Mouse (Mus musculus) CD8-positive naive resting alpha-beta T cell, adult 2 months (primary cell): Measurements from ENCODE around the gene Hivep3.

Experiments
- DNase-seq, 2 experiments: peaks; one replicate each; pipeline ENCODE4 v3.0.0; 2022; ENCODE audit warnings: low read depth in 2 of 2, low spot score in 2 of 2

Gene Hivep3

DNA sequence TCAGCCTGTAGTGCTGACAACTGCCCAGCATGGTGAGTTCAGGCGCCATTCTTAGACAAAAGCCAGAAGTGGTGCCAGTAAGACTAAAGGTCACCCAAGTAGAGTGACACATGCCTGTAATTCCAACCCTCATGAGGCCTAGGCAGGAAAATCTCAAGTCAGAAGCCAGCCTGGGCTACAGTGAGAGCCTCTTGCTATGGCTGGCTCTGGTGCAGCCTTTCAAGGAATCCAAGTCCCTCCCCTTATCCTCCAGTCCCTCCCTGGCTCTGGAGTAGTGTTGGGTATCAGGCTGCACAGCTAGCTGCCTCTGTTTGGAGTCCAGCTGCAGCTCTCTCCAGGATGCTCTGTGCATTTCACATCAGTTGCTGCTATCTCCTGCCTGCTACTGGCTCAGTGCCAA is 408.2 kb downstream of the Hivep3 start:
- DNase-seq: no peak

DNA sequence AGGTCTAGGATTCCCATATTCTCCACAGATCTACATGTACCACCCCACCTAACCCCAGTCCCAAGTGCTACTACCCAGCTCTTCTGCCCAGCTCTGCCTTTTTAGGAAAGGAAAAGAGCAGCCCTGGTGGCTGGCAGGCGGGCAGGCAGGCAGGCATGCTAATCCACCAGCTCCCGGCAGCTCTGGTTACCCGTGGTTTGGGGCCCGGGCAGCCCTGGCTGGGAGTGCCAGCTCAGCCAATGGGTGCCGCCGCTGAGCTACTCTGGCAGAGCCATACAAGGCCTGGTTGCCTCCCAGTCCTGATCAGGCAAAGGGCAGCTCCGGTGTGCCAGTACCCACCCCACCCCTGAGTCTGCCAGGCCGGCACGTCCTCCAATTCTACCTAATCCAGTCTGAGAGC is 409.3 kb downstream of the Hivep3 start:
- DNase-seq: no peak

DNA sequence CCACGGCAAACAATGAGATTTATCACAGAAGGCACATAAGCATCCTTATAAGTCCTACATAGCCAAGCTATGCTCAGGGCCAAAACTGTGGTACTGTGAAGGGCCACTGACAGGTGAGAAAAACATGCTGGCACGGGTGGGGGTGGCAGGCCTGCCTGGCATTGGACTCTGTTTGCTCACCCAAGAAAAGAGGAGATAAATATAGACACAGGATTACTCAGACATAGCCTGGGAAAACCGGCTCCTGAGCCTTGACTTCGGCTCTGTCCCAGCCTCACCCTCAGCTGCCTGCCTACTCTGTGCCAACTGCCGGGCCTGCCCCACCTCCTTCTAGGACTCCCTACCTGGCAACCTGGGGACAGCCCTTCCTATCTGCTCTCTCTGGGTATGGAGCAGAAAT is 410.8 kb downstream of the Hivep3 start:
- no peak for DNase-seq

DNA sequence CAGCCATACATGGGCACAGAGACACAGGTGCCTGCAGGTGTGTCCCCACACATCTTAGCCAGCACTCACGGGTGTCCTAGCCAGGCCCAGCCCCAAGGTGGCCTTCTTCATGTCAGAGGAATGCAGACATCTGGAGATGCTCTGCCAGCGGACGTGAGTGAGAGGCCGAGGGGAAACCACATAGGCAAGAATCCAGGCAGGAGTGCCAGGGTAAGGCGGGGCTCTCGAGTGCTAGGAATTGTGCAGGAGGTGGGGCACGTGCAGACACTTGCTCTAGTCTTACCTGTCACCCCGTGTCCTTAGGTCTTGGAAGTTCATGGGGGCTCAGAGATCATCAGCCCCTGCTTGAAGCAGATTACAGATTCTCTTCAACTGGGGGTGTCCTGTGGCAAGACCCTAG is 412.3 kb downstream of the Hivep3 start:
- no peak for DNase-seq

- no peak for DNase-seq
Measured at GRCm38 (mm10) chr4:120148291-120149141, 414.9 kb downstream of the Hivep3 start.

GRCm38 (mm10) chr4:120149142-120149524 is 415.5 kb downstream of the Hivep3 start:
- DNase-seq: no peak

- no peak for DNase-seq
Measured at GRCm38 (mm10) chr4:120150345-120150920, 416.8 kb downstream of the Hivep3 start.

DNA sequence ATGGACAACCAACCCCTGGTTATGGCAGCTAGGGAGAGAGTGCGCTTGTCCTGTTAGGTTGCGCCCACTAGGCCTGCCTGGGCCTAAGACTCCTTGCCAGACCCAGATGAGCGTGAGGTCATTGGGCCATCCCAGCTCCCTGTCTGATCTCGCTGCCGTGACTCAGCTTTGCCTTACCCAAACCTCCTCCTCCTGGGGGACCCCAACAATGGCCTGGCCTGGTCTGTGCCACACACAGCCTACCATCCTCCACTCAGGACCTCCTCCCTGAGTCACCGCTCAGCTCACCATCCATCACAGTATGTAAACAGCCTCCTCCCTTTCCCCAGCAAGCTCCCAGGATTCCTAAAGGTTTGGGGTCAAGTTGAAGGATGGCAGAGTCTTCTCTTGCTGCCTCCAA is 418.3 kb downstream of the Hivep3 start:
- DNase-seq: no peak

GRCm38 (mm10) chr4:120152648-120153047 is 419.1 kb downstream of the Hivep3 start:
- DNase-seq: no peak

DNA sequence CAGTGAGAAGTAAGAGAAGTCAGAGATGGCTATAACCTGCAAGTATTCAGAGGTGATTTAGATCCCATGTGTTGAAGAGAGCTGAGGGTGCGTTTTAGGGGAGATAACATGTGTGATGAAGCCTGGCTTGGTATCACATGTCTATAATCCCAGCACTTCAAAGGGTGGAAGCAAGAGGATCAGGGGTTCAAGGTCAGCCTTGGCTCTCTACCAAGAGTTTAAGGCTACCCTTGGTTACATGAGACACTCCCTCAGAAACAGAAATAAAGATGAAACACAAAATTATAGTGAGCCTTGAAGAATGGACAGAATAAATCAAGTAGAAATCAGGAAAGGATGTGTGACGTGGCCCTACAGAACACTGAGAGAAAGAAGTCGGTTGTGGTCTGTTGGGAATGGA is 420.2 kb downstream of the Hivep3 start:
- DNase-seq: no peak

DNA sequence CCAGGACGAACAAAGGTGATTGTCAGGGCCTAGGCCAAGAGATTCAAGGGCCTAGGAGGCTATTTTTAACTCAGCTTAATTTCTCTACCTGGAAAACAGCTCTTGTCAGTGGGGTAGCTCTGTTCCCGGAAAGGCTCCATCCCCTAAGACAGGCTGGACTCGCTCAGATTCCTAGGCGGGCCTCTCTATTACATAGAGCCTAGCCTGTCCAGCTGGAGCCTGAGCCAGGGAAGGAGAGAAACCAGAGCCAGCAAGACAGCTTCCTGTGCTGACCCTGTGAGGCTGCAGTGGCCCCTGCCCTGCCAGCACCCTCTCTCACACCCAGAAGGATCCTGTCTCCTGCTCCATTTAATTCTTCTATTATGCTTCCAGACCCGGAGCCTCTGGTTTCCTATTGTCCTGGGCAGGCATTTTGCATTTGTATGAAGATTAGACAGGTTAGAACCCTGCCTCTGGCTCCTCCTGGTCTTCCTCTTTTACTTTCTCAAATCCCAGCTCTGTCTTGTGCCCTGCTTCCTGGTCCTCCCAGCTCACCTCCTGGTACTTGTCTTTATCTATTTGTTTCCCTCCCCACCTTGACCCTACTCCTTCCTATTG is 425.2 kb downstream of the Hivep3 start:
- no peak for DNase-seq

- no peak for DNase-seq
Measured at GRCm38 (mm10) chr4:120161166-120161949, 427.8 kb downstream of the Hivep3 start, which contains the start of gene Edn2. TSS of gene Edn2 (plus strand) at chr4:120161206.

DNA sequence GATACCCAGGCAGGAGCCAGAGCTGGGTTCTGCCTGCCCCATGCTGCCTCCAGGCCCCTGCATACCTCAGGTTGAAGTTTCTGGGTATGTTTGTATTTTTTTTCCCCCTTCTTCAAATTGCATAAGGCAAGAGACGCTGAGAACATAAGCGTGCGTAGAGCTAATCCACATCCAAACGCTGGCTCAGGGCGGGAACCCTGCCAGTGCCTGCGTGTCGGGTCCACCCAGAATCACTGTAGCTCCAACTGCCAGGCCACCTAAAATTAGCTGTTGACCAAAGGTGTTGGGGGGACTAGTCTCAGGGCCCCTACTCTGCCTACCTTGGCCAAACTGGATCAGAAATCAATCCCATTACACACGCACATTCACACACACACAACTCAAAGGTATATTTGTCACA is 429.0 kb downstream of the Hivep3 start:
- DNase-seq: no peak

- DNase-seq: no peak
Measured at GRCm38 (mm10) chr4:120163242-120163641, 429.7 kb downstream of the Hivep3 start.

- no peak for DNase-seq
Measured at GRCm38 (mm10) chr4:120164316-120164715, 430.7 kb downstream of the Hivep3 start.

DNA sequence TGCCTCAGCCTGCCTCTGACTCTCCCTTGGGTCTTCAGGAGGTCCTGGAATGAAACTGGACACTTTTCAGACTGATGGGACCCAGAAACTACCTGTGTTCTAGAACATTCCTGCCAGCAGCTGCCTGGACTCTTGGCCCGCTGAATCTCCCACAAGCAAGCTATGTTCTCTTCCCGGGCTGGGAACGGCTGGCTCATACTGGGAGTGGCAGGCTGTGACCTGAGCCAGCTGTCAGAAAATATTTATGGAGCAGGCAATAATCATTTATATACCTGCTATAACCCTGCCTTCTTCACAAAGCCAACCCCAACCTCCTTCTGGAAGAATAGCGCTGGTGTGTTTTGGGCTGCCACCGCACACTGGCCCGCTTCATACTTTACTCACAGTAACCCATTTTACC is 434.2 kb downstream of the Hivep3 start:
- no peak for DNase-seq

- no peak for DNase-seq
Measured at GRCm38 (mm10) chr4:120168346-120168745, 434.8 kb downstream of the Hivep3 start.

GRCm38 (mm10) chr4:120170387-120170936 is 436.9 kb downstream of the Hivep3 start:
- no peak for DNase-seq

GRCm38 (mm10) chr4:120172050-120172684 is 438.6 kb downstream of the Hivep3 start:
- DNase-seq: no peak

DNA sequence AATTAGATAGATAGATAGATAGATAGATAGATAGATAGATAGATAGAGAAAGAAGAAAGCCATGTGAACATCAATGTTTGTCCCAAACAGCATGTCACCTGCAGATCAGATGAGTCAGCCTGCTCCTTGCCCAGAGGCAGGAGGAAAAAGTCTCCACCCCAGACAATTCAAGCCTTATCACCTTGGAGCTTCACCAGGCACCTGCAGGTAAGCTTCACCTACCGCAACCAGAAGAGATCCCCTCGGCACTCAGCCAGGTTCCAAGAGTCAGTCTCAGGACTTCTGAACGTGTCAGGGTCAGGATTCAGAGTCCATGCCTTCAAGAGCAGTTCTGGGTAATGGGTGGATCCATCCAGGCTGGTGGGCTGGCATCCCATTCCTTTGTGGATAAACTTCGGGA is 445.5 kb downstream of the Hivep3 start:
- no peak for DNase-seq

GRCm38 (mm10) chr4:120180535-120180934 is 447.0 kb downstream of the Hivep3 start:
- DNase-seq: no peak
